18 mouse cellular contexts compared by ENCODE assay signal in the genomic region with DNA sequence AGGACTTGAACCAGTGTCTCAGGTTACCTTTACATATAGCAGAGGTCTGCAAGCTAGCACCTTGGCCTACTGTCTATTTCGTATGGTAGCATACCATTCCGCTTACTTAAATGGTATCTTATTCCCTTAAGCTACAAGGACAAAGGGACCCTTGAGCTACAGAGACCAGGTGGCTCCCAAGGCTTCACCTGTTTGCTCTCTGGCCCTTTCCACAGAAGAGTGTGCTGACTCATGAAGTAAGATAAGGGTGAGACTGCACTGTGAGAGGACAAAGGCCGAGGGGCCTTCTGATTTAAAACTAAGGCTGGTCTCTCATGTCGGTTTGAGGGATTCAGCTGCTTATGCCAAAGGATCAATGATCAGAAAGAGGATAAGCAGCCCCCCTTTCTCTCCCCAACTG. TPM values are rescaled to one million over a fixed set of nuclear protein-coding genes. Genes with fewer than 3 reads are reported as not detected.
"Had no signal": no experiment of that assay in that cellular context is flagged by ENCODE, and none has a peak within 500 bp of the region (broad histone marks: within the 10 kb centered on the region; RNA-seq: fewer than 3 reads in every experiment).

No protein-coding gene starts in this region.

- H3K4me1 ChIP-seq: midbrain, embryonic 12.5 days; midbrain, embryonic 15.5 days; neural tube, embryonic 12.5 days; neural tube, embryonic 15.5 days had no signal

- H3K27me3 ChIP-seq: neural tube, embryonic 12.5 days had no signal

- H3K4me3 ChIP-seq: left cerebral cortex, adult 2 months; midbrain, embryonic 12.5 days; midbrain, embryonic 15.5 days; neural tube, embryonic 12.5 days; neural tube, embryonic 15.5 days had no signal

- H3K9ac ChIP-seq: liver, embryonic 14.5 days; midbrain, embryonic 12.5 days; midbrain, embryonic 15.5 days; neural tube, embryonic 12.5 days; neural tube, embryonic 15.5 days had no signal

- H3K4me2 ChIP-seq: midbrain, embryonic 12.5 days; midbrain, embryonic 15.5 days; neural tube, embryonic 12.5 days; neural tube, embryonic 15.5 days had no signal

- ATAC-seq: midbrain, embryonic 15.5 days had no signal

- H3K9me3 ChIP-seq: midbrain, embryonic 12.5 days; midbrain, embryonic 15.5 days; neural tube, embryonic 12.5 days; neural tube, embryonic 15.5 days had no signal

- H3K27ac ChIP-seq: kidney, postnatal 0 days; left cerebral cortex, adult 2 months; liver, embryonic 14.5 days; macrophage; midbrain, embryonic 12.5 days; midbrain, embryonic 15.5 days; neural tube, embryonic 12.5 days; neural tube, embryonic 15.5 days had no signal

- H3K36me3 ChIP-seq: midbrain, embryonic 12.5 days; midbrain, embryonic 15.5 days; neural tube, embryonic 12.5 days; neural tube, embryonic 15.5 days had no signal

- DNase-seq: kidney, adult 2 months; kidney, postnatal 25 days; layer of hippocampus, postnatal 36 days; lung, adult 2 months; retina, postnatal 1 day; right cerebral cortex, postnatal 25 days; thymus, adult 18-20 months; thymus, postnatal 36 days had no signal

RNA-seq across cellular contexts. Expression of a gene that starts 52.1 kb away (rescaled TPM):
- total RNA-seq: megakaryocyte, adult 5-6 weeks had no signal
- polyA plus RNA-seq: liver, adult 2 months; macrophage had no signal
